Mouse (Mus musculus): Measurements from ENCODE around the gene Flnb. TPM values are rescaled to one million over a fixed set of nuclear protein-coding genes. Genes with fewer than 3 reads are reported as not detected.

Gene Flnb
- polyA plus RNA-seq, 1 experiment from 2014 or later = 7.0 TPM

DNA sequence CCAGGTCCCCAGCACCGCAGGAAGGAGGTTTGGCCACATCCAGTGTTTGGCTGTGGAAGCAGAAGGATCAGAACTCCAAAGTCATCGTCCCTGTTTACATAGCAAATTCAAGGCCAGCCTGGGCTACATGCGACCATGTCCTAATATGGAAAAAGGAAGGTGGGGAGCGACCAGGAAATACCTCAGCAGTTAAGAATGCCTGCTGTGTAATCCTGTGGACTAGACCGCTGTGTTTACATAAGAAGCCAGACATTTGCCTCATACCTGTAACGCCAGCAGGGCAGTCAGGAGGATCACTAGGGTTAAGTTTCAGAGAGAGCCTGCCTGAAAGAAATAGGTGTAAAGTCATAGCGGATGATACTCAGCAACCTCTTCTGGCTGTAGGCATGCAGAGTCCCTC lies 145.4 kb downstream of the Flnb start:
- 68% methylated on average over 7 of the region's 7 CpGs for WGBS
- H3K27me3 ChIP-seq (ENCODE audit: control insufficient read depth, insufficient read depth, low read length) = no peaks in the 10 kb centered on the region
- H3K27ac ChIP-seq (ENCODE audit: low read depth, low read length) = no peak overlapping the region
- ATAC-seq (ENCODE audit: low read depth) = no peak
- H3K9me3 ChIP-seq (ENCODE audit: control insufficient read depth, low read length) = no peaks in the 10 kb centered on the region
- H3K4me3 ChIP-seq (ENCODE audit: low read depth, low read length) = no peak overlapping the region
- H3K4me1 ChIP-seq (ENCODE audit: control insufficient read depth, insufficient read depth, low read length) = no peaks in the 10 kb centered on the region
- H3K36me3 ChIP-seq (ENCODE audit: control insufficient read depth, insufficient read depth, low read length) = no peaks in the 10 kb centered on the region
- H3K9ac ChIP-seq (replicated peaks; ENCODE audit: low read depth, low read length) = no peak overlapping the region
- H3K4me2 ChIP-seq (ENCODE audit: low read depth, low read length) = no peak overlapping the region

DNA sequence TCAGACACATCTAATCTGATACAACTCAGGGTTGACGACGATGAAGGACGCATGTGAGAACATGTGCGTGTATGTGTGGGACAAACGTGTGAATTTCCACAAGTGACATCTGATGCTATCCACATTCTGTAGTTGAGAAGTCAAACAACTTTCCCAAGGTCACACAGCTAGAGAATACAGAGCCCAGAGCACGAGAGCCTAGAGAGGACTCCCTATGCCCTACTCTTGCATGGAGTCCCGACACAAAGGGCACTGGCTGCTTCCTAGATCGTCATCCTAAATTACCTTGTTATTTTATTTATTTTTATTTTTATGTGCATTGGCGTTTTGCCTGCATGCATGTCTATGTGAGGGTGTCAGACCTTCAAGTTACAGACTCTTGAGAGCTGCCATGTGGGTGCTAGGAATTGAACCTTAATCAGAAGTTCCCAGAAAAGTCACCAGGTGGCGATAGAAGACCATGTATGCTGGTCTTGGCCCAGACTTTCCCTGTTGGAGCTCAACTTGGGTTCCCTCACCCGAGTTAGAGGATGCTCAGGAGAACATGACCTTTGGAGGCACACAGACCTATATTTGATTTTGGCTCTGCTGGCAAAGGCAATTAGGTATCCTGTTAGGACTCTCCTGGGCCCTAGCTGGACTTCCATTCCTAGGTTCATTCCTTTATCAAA lies 146.6 kb downstream of the Flnb start:
- 55% methylated on average over 11 of the region's 11 CpGs for WGBS
- peak; percentile 75 for ATAC-seq (ENCODE audit: low read depth)

GRCm38 (mm10) chr14:7971889-7972493 lies 154.2 kb downstream of the Flnb start:
- no peak overlapping the region for H3K4me3 ChIP-seq (ENCODE audit: low read depth, low read length)
- no peaks in the 10 kb centered on the region for H3K9me3 ChIP-seq (ENCODE audit: control insufficient read depth, low read length)
- 69% methylated on average over 10 of the region's 10 CpGs for WGBS

More for the DNA sequence above, 146.6 kb downstream of the Flnb start:
- H3K36me3 ChIP-seq (ENCODE audit: control insufficient read depth, insufficient read depth, low read length) = no peaks in the 10 kb centered on the region
- H3K27me3 ChIP-seq (ENCODE audit: control insufficient read depth, insufficient read depth, low read length) = no peaks in the 10 kb centered on the region
- no peak overlapping the region for H3K4me3 ChIP-seq (ENCODE audit: low read depth, low read length)
- H3K4me1 ChIP-seq (ENCODE audit: control insufficient read depth, insufficient read depth, low read length) = no peaks in the 10 kb centered on the region
- no peaks in the 10 kb centered on the region for H3K9me3 ChIP-seq (ENCODE audit: control insufficient read depth, low read length)
- no peak overlapping the region for H3K9ac ChIP-seq (replicated peaks; ENCODE audit: low read depth, low read length)
- H3K4me2 ChIP-seq (ENCODE audit: low read depth, low read length) = no peak overlapping the region
- no peak overlapping the region for H3K27ac ChIP-seq (ENCODE audit: low read depth, low read length)

GRCm38 (mm10) chr14:7974643-7975042 lies 156.9 kb downstream of the Flnb start:
- Histone ChIP-seq H3K27ac (ENCODE audit: low read depth, low read length) (no peak overlapping the region), H3K4me3 (ENCODE audit: low read depth, low read length) (no peak overlapping the region), H3K27me3 (ENCODE audit: control insufficient read depth, insufficient read depth, low read length) (no peaks in the 10 kb centered on the region), H3K4me1 (ENCODE audit: control insufficient read depth, insufficient read depth, low read length) (no peaks in the 10 kb centered on the region), H3K36me3 (ENCODE audit: control insufficient read depth, insufficient read depth, low read length) (no peaks in the 10 kb centered on the region), H3K9ac (replicated peaks; ENCODE audit: low read depth, low read length) (no peak overlapping the region), H3K9me3 (ENCODE audit: control insufficient read depth, low read length) (no peaks in the 10 kb centered on the region), H3K4me2 (ENCODE audit: low read depth, low read length) (no peak overlapping the region)
- ATAC-seq (ENCODE audit: low read depth) = no peak
- 94% methylated on average over 1 of the region's 1 CpGs for WGBS

More at GRCm38 (mm10) chr14:7971889-7972493, 154.2 kb downstream of the Flnb start:
- no peak for ATAC-seq (ENCODE audit: low read depth)
- Histone ChIP-seq H3K4me1 (ENCODE audit: control insufficient read depth, insufficient read depth, low read length) (no peaks in the 10 kb centered on the region), H3K27me3 (ENCODE audit: control insufficient read depth, insufficient read depth, low read length) (no peaks in the 10 kb centered on the region), H3K27ac (ENCODE audit: low read depth, low read length) (no peak overlapping the region), H3K4me2 (ENCODE audit: low read depth, low read length) (no peak overlapping the region), H3K9ac (replicated peaks; ENCODE audit: low read depth, low read length) (no peak overlapping the region), H3K36me3 (ENCODE audit: control insufficient read depth, insufficient read depth, low read length) (no peaks in the 10 kb centered on the region)

GRCm38 (mm10) chr14:7975177-7975576 lies 157.4 kb downstream of the Flnb start:
- no peak overlapping the region for H3K4me2 ChIP-seq (ENCODE audit: low read depth, low read length)
- 82% methylated on average over 6 of the region's 6 CpGs for whole genome bisulfite sequencing
- no peak overlapping the region for H3K4me3 ChIP-seq (ENCODE audit: low read depth, low read length)
- ATAC-seq (ENCODE audit: low read depth) = no peak
- H3K27ac ChIP-seq (ENCODE audit: low read depth, low read length) = no peak overlapping the region
- no peak overlapping the region for H3K9ac ChIP-seq (replicated peaks; ENCODE audit: low read depth, low read length)
- H3K4me1 ChIP-seq (ENCODE audit: control insufficient read depth, insufficient read depth, low read length) = no peaks in the 10 kb centered on the region
- no peaks in the 10 kb centered on the region for H3K36me3 ChIP-seq (ENCODE audit: control insufficient read depth, insufficient read depth, low read length)
- no peaks in the 10 kb centered on the region for H3K27me3 ChIP-seq (ENCODE audit: control insufficient read depth, insufficient read depth, low read length)
- H3K9me3 ChIP-seq (ENCODE audit: control insufficient read depth, low read length) = no peaks in the 10 kb centered on the region

- no peaks in the 10 kb centered on the region for H3K9me3 ChIP-seq (ENCODE audit: control insufficient read depth, low read length)
- WGBS = 90% methylated on average over 1 of the region's 1 CpGs
Observed at GRCm38 (mm10) chr14:7977471-7977870, 159.7 kb downstream of the Flnb start.

GRCm38 (mm10) chr14:7978183-7978582 lies 160.4 kb downstream of the Flnb start:
- no peak overlapping the region for H3K4me2 ChIP-seq (ENCODE audit: low read depth, low read length)
- no peak for ATAC-seq (ENCODE audit: low read depth)
- WGBS = 93% methylated on average over 1 of the region's 1 CpGs
- no peaks in the 10 kb centered on the region for H3K9me3 ChIP-seq (ENCODE audit: control insufficient read depth, low read length)
- no peaks in the 10 kb centered on the region for H3K27me3 ChIP-seq (ENCODE audit: control insufficient read depth, insufficient read depth, low read length)
- H3K9ac ChIP-seq (replicated peaks; ENCODE audit: low read depth, low read length) = no peak overlapping the region
- no peaks in the 10 kb centered on the region for H3K36me3 ChIP-seq (ENCODE audit: control insufficient read depth, insufficient read depth, low read length)
- no peak overlapping the region for H3K27ac ChIP-seq (ENCODE audit: low read depth, low read length)
- no peak overlapping the region for H3K4me3 ChIP-seq (ENCODE audit: low read depth, low read length)
- H3K4me1 ChIP-seq (ENCODE audit: control insufficient read depth, insufficient read depth, low read length) = no peaks in the 10 kb centered on the region

More at GRCm38 (mm10) chr14:7977471-7977870, 159.7 kb downstream of the Flnb start:
- Histone ChIP-seq H3K4me3 (ENCODE audit: low read depth, low read length) (no peak overlapping the region), H3K27ac (ENCODE audit: low read depth, low read length) (no peak overlapping the region), H3K4me1 (ENCODE audit: control insufficient read depth, insufficient read depth, low read length) (no peaks in the 10 kb centered on the region), H3K27me3 (ENCODE audit: control insufficient read depth, insufficient read depth, low read length) (no peaks in the 10 kb centered on the region), H3K4me2 (ENCODE audit: low read depth, low read length) (no peak overlapping the region), H3K36me3 (ENCODE audit: control insufficient read depth, insufficient read depth, low read length) (no peaks in the 10 kb centered on the region), H3K9ac (replicated peaks; ENCODE audit: low read depth, low read length) (no peak overlapping the region)
- ATAC-seq (ENCODE audit: low read depth) = no peak

DNA sequence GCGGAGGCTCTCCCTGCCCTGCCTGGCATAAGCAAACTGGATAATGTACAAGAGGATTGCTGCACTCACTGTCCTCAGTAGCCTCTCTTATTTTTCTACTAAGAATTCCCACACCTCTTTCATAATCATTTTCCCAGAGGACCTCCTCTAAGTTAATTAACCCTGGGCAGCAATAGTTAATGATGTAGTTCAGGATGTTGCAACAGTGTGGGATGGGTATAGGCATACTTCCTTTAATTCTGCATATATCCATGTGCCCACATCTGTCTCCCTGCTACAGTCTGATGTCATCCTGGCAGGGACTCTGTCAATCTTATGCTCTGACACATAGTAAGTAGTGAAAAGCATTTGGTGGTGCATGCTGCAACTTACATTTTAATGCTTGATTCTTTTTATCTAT lies 163.5 kb downstream of the Flnb start:
- H3K9me3 ChIP-seq (ENCODE audit: control insufficient read depth, low read length) = no peaks in the 10 kb centered on the region
- no peaks in the 10 kb centered on the region for H3K36me3 ChIP-seq (ENCODE audit: control insufficient read depth, insufficient read depth, low read length)
- 94% methylated on average over 1 of the region's 1 CpGs for WGBS
- H3K4me3 ChIP-seq (ENCODE audit: low read depth, low read length) = no peak overlapping the region
- no peaks in the 10 kb centered on the region for H3K27me3 ChIP-seq (ENCODE audit: control insufficient read depth, insufficient read depth, low read length)
- no peak overlapping the region for H3K9ac ChIP-seq (replicated peaks; ENCODE audit: low read depth, low read length)
- no peak for ATAC-seq (ENCODE audit: low read depth)
- no peaks in the 10 kb centered on the region for H3K4me1 ChIP-seq (ENCODE audit: control insufficient read depth, insufficient read depth, low read length)
- H3K4me2 ChIP-seq (ENCODE audit: low read depth, low read length) = no peak overlapping the region
- no peak overlapping the region for H3K27ac ChIP-seq (ENCODE audit: low read depth, low read length)

DNA sequence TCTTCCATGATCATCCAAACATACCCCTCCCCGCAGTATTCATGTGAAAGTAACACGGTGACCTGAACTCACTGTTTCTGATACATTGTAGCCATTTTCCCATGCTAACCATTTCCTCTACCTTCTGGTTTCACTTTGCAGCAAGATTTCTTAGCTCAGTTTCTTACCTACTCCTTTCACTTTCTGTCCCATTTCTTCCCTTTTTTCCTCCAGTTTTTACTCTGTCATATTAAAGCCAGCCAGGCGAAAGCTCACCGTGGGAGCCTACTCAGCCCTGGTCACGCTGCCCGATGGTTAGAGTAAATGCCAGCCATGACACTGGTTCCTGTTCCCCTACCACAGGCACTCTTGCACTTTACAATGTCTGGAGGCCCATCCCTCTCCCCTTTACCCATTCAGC lies 169.2 kb downstream of the Flnb start:
- H3K27me3 ChIP-seq (ENCODE audit: control insufficient read depth, insufficient read depth, low read length) = no peaks in the 10 kb centered on the region
- no peak overlapping the region for H3K4me2 ChIP-seq (ENCODE audit: low read depth, low read length)
- H3K27ac ChIP-seq (ENCODE audit: low read depth, low read length) = no peak overlapping the region
- no peaks in the 10 kb centered on the region for H3K4me1 ChIP-seq (ENCODE audit: control insufficient read depth, insufficient read depth, low read length)
- H3K9ac ChIP-seq (replicated peaks; ENCODE audit: low read depth, low read length) = no peak overlapping the region
- no peaks in the 10 kb centered on the region for H3K9me3 ChIP-seq (ENCODE audit: control insufficient read depth, low read length)
- no peak overlapping the region for H3K4me3 ChIP-seq (ENCODE audit: low read depth, low read length)
- no peak for ATAC-seq (ENCODE audit: low read depth)
- WGBS = 95% methylated on average over 6 of the region's 6 CpGs
- H3K36me3 ChIP-seq (ENCODE audit: control insufficient read depth, insufficient read depth, low read length) = no peaks in the 10 kb centered on the region

All from neural tube, embryonic 14.5 days (tissue).